Mouse (Mus musculus) layer of hippocampus, adult 18-20 months (tissue): ENCODE measurements at regions not wholly inside any gene's neighbourhood (a gene's known extent, or its start where the extent isn't known, plus 50 kb on each side); places are given as distances from the start of the nearest gene placed in this dataset.
A peak's percentile ranks its signal among the peaks of the same experiment; 100 is the strongest.

Experiments used
- DNase-seq, 2 experiments: peaks; one replicate each; pipeline ENCODE4 v3.0.0; 2022; ENCODE audit warnings: low spot score in 2 of 2

- no peak for DNase-seq
Measured at GRCm38 (mm10) chrX:18563676-18564075, 102.5 kb upstream of the 4930578C19Rik start.

- peak in 1 of 2 experiments; percentile 33 for DNase-seq
Measured at GRCm38 (mm10) chrX:18520246-18520980, 59.2 kb upstream of the 4930578C19Rik start.
